Mouse (Mus musculus) liver, postnatal 0 days (tissue): ENCODE measurements around the gene Foxn3. TPM values are rescaled to one million over a fixed set of nuclear protein-coding genes. Genes with fewer than 3 reads are reported as not detected.
A peak's percentile ranks its signal among the peaks of the same experiment; 100 is the strongest.

Experiments
- ATAC-seq: fragments of 200-750 bp; cut with Nextera tagmentation; 2 replicates; pipeline ENCODE4 v1.8.0; 2017; ENCODE audit warnings: mild to moderate bottlenecking, moderate library complexity
- DNase-seq: peaks from one replicate; pipeline ENCODE4 v3.0.0-alpha.2; 2016
- H3K27ac ChIP-seq: fragments of 300-500 bp; sonication (generic); 2 replicates; pipeline ENCODE4 v1.5.1; 2014; ENCODE audit warnings: antibody characterized with exemption, moderate library complexity, mild to moderate bottlenecking, low read depth
- H3K27me3 ChIP-seq: fragments of 300-500 bp; sonication (generic); 2 replicates; pipeline ENCODE4 v1.6.1; 2014; ENCODE audit warnings: low read length, control low read depth, mixed read lengths; ENCODE audit not compliant: insufficient read depth
- H3K36me3 ChIP-seq: fragments of 300-500 bp; sonication (generic); replicated peaks from 2 replicates; pipeline ENCODE4 v1.6.1; 2014; ENCODE audit warnings: mild to moderate bottlenecking, control low read depth, low read length, moderate library complexity, mixed read lengths; ENCODE audit not compliant: insufficient read depth
- H3K4me1 ChIP-seq: fragments of 300-500 bp; sonication (generic); 2 replicates; pipeline ENCODE4 v1.6.1; 2014; ENCODE audit warnings: antibody characterized with exemption, mild to moderate bottlenecking, control low read depth; ENCODE audit not compliant: insufficient read depth
- H3K4me2 ChIP-seq: fragments of 300-500 bp; sonication (generic); 2 replicates; pipeline ENCODE4 v1.6.1; 2014; ENCODE audit warnings: low read depth, mild to moderate bottlenecking, low read length, moderate library complexity, mixed read lengths
- H3K4me3 ChIP-seq: fragments of 300-500 bp; sonication (generic); 2 replicates; pipeline ENCODE4 v1.5.1; 2014; ENCODE audit warnings: low read depth, low read length
- H3K9ac ChIP-seq: fragments of 300-500 bp; sonication (generic); replicated peaks from 2 replicates; pipeline ENCODE4 v1.6.1; 2014; ENCODE audit warnings: mild to moderate bottlenecking, moderate library complexity
- H3K9me3 ChIP-seq: fragments of 300-500 bp; sonication (generic); 2 replicates; pipeline ENCODE4 v1.6.1; 2016; ENCODE audit warnings: mild to moderate bottlenecking, control low read depth, low read length, mixed read lengths
- CTCF ChIP-seq: sonication (generic); IDR thresholded peaks from 2 replicates; pipeline ENCODE4 v1.5.1; 2016; ENCODE audit warnings: antibody characterized with exemption, low read depth
- EP300 ChIP-seq: IDR thresholded peaks from 2 replicates; pipeline ENCODE4 v1.6.1; 2016; ENCODE audit warnings: antibody characterized with exemption, low read depth, mild to moderate bottlenecking
- WGBS: fragments of 180-500 bp; shearing (Covaris S2); extraction: QIAGEN DNeasy Blood & Tissue Kit; methylation state at CpG from one replicate; pipeline ENCODE4 v1.1.7; 2014; ENCODE audit not compliant: insufficient replicate concordance; 5-methylcytosine and 5-hydroxymethylcytosine counted together
- polyA plus RNA-seq: library from polyadenylated mRNA; unstranded; fragments of >200 nt; fragmentation: Nextera tagmentation; extraction: Ambion mirVana; gene quantifications from 2 replicates; pipeline ENCODE4 v1.2.1, GENCODE M21; 2015

Gene Foxn3
- polyA plus RNA-seq, 1 experiment from 2014 or later: 31.2 TPM

- Histone ChIP-seq H3K27ac (no peak overlapping the region), H3K36me3 (no peaks in the 10 kb centered on the region), H3K9ac (no peak overlapping the region), H3K4me3 (no peak overlapping the region), H3K9me3 (no peaks in the 10 kb centered on the region), H3K4me1 (peaks cover 32% of the 10 kb centered on the region), H3K4me2 (no peak overlapping the region), H3K27me3 (no peaks in the 10 kb centered on the region)
- WGBS: 81% methylated on average over 3 of the region's 3 CpGs
- DNase-seq (no peak), ATAC-seq (no peak)
- TF ChIP-seq CTCF (no peak), EP300 (no peak)
Measured at GRCm38 (mm10) chr12:99320966-99321496, 242.4 kb downstream of the Foxn3 start.

GRCm38 (mm10) chr12:99319896-99320295 is 243.5 kb downstream of the Foxn3 start:
- ATAC-seq (0 out of 2 replicates have a peak, but pooled peaks have one; percentile 10), DNase-seq (no peak)
- Histone ChIP-seq H3K9me3 (no peaks in the 10 kb centered on the region), H3K27me3 (no peaks in the 10 kb centered on the region), H3K9ac (no peak overlapping the region), H3K4me3 (no peak overlapping the region), H3K27ac (peak overlapping the region; percentile 34; the same call in 1 of the 2 replicates), H3K36me3 (0 out of 2 replicates have a peak, but pooled peaks cover 3% of the 10 kb centered on the region), H3K4me1 (peaks cover 39% of the 10 kb centered on the region), H3K4me2 (no peak overlapping the region)
- WGBS: 74% methylated on average over 2 of the region's 2 CpGs
- TF ChIP-seq CTCF (no peak), EP300 (no peak)

GRCm38 (mm10) chr12:99319171-99319570 is 244.2 kb downstream of the Foxn3 start:
- Histone ChIP-seq H3K27ac (no peak overlapping the region), H3K4me2 (no peak overlapping the region), H3K4me1 (peaks cover 42% of the 10 kb centered on the region), H3K9me3 (no peaks in the 10 kb centered on the region), H3K36me3 (0 out of 2 replicates have a peak, but pooled peaks cover 3% of the 10 kb centered on the region), H3K4me3 (no peak overlapping the region), H3K9ac (no peak overlapping the region), H3K27me3 (no peaks in the 10 kb centered on the region)
- no peak for TF ChIP-seq CTCF
- no peak for TF ChIP-seq EP300
- no peak for DNase-seq
- WGBS: 81% methylated on average over 5 of the region's 5 CpGs
- ATAC-seq: no peak

GRCm38 (mm10) chr12:99315931-99316330 is 247.5 kb downstream of the Foxn3 start:
- TF ChIP-seq EP300: no peak
- no peak for TF ChIP-seq CTCF
- Histone ChIP-seq H3K4me2 (no peak overlapping the region), H3K4me3 (no peak overlapping the region), H3K4me1 (peaks cover 29% of the 10 kb centered on the region), H3K36me3 (0 out of 2 replicates have a peak, but pooled peaks cover 3% of the 10 kb centered on the region), H3K27ac (no peak overlapping the region), H3K27me3 (no peaks in the 10 kb centered on the region), H3K9ac (no peak overlapping the region), H3K9me3 (no peaks in the 10 kb centered on the region)
- WGBS: 80% methylated on average over 6 of the region's 6 CpGs
- no peak for DNase-seq
- ATAC-seq: no peak

GRCm38 (mm10) chr12:99314817-99315216 is 248.6 kb downstream of the Foxn3 start:
- DNase-seq: no peak
- H3K36me3 ChIP-seq: 0 out of 2 replicates have a peak, but pooled peaks cover 3% of the 10 kb centered on the region

GRCm38 (mm10) chr12:99311303-99311702 is 252.1 kb downstream of the Foxn3 start:
- Histone ChIP-seq H3K4me3 (no peak overlapping the region), H3K27me3 (no peaks in the 10 kb centered on the region), H3K4me2 (no peak overlapping the region), H3K27ac (no peak overlapping the region), H3K4me1 (peaks cover 36% of the 10 kb centered on the region), H3K9ac (no peak overlapping the region), H3K9me3 (no peaks in the 10 kb centered on the region), H3K36me3 (0 out of 2 replicates have a peak, but pooled peaks cover 3% of the 10 kb centered on the region)
- TF ChIP-seq CTCF (no peak), EP300 (no peak)
- DNase-seq (no peak), ATAC-seq (no peak)
- 56% methylated on average over 3 of the region's 3 CpGs for WGBS

More at GRCm38 (mm10) chr12:99314817-99315216, 248.6 kb downstream of the Foxn3 start:
- Histone ChIP-seq H3K27me3 (no peaks in the 10 kb centered on the region), H3K4me3 (no peak overlapping the region), H3K9ac (no peak overlapping the region), H3K27ac (no peak overlapping the region), H3K9me3 (no peaks in the 10 kb centered on the region), H3K4me1 (peaks cover 26% of the 10 kb centered on the region), H3K4me2 (no peak overlapping the region)
- TF ChIP-seq CTCF: no peak
- TF ChIP-seq EP300: no peak
- WGBS: 47% methylated on average over 5 of the region's 5 CpGs
- no peak for ATAC-seq
